Mouse (Mus musculus): ENCODE results near the gene Ift81. TPM values are rescaled to one million over a fixed set of nuclear protein-coding genes. Genes with fewer than 3 reads are reported as not detected.

Gene Ift81
- polyA plus RNA-seq, 1 experiment from 2014 or later: 58.0 TPM

GRCm38 (mm10) chr5:122547810-122548209 lies 66.5 kb downstream of the Ift81 start:
- ATAC-seq: no peak
- H3K27me3 ChIP-seq (replicated peaks; ENCODE audit: control insufficient read depth, insufficient read depth, low read length): no peaks in the 10 kb centered on the region
- no peaks in the 10 kb centered on the region for H3K36me3 ChIP-seq (ENCODE audit: control insufficient read depth, insufficient read depth, low read length)
- H3K4me3 ChIP-seq (ENCODE audit: low read length): no peak overlapping the region
- no peak overlapping the region for H3K4me2 ChIP-seq (ENCODE audit: low read length)
- H3K27ac ChIP-seq (ENCODE audit: low read depth, low read length): no peak overlapping the region
- no peak overlapping the region for H3K9ac ChIP-seq (ENCODE audit: low read depth, low read length)
- H3K9me3 ChIP-seq (ENCODE audit: control insufficient read depth, low read length): no peaks in the 10 kb centered on the region
- H3K4me1 ChIP-seq (ENCODE audit: control insufficient read depth, insufficient read depth, low read depth, low read length): no peaks in the 10 kb centered on the region; the same call in 1 of the 2 replicates
- 64% methylated on average over 6 of the region's 6 CpGs for WGBS

- Histone ChIP-seq H3K9me3 (ENCODE audit: control insufficient read depth, low read length) (no peaks in the 10 kb centered on the region), H3K27me3 (replicated peaks; ENCODE audit: control insufficient read depth, insufficient read depth, low read length) (no peaks in the 10 kb centered on the region), H3K27ac (ENCODE audit: low read depth, low read length) (no peak overlapping the region), H3K4me1 (ENCODE audit: control insufficient read depth, insufficient read depth, low read depth, low read length) (no peaks in the 10 kb centered on the region; the same call in 1 of the 2 replicates), H3K36me3 (ENCODE audit: control insufficient read depth, insufficient read depth, low read length) (no peaks in the 10 kb centered on the region), H3K9ac (ENCODE audit: low read depth, low read length) (no peak overlapping the region), H3K4me2 (ENCODE audit: low read length) (no peak overlapping the region), H3K4me3 (ENCODE audit: low read length) (no peak overlapping the region)
- ATAC-seq: no peak
- WGBS: 60% methylated on average over 7 of the region's 7 CpGs
These were observed 67.0 kb downstream of the Ift81 start for GRCm38 (mm10) chr5:122547251-122547714.

- Histone ChIP-seq H3K9ac (ENCODE audit: low read depth, low read length) (no peak overlapping the region), H3K9me3 (ENCODE audit: control insufficient read depth, low read length) (no peaks in the 10 kb centered on the region), H3K27me3 (replicated peaks; ENCODE audit: control insufficient read depth, insufficient read depth, low read length) (no peaks in the 10 kb centered on the region), H3K4me1 (ENCODE audit: control insufficient read depth, insufficient read depth, low read depth, low read length) (no peaks in the 10 kb centered on the region; the same call in 1 of the 2 replicates), H3K4me3 (ENCODE audit: low read length) (no peak overlapping the region), H3K4me2 (ENCODE audit: low read length) (no peak overlapping the region), H3K27ac (ENCODE audit: low read depth, low read length) (no peak overlapping the region), H3K36me3 (ENCODE audit: control insufficient read depth, insufficient read depth, low read length) (peaks cover 3% of the 10 kb centered on the region; the same call in 1 of the 2 replicates)
- no peak for ATAC-seq
- 92% methylated on average over 6 of the region's 6 CpGs for WGBS
These were observed 70.9 kb downstream of the Ift81 start for GRCm38 (mm10) chr5:122543392-122543791.

- Histone ChIP-seq H3K9me3 (ENCODE audit: control insufficient read depth, low read length) (no peaks in the 10 kb centered on the region), H3K27ac (ENCODE audit: low read depth, low read length) (no peak overlapping the region), H3K4me3 (ENCODE audit: low read length) (no peak overlapping the region), H3K4me2 (ENCODE audit: low read length) (no peak overlapping the region), H3K4me1 (ENCODE audit: control insufficient read depth, insufficient read depth, low read depth, low read length) (no peaks in the 10 kb centered on the region), H3K9ac (ENCODE audit: low read depth, low read length) (no peak overlapping the region), H3K36me3 (ENCODE audit: control insufficient read depth, insufficient read depth, low read length) (peaks cover 3% of the 10 kb centered on the region; the same call in 1 of the 2 replicates), H3K27me3 (replicated peaks; ENCODE audit: control insufficient read depth, insufficient read depth, low read length) (no peaks in the 10 kb centered on the region)
- ATAC-seq: no peak
- 92% methylated on average over 8 of the region's 8 CpGs for WGBS
These were observed 72.4 kb downstream of the Ift81 start for GRCm38 (mm10) chr5:122541871-122542270.

- no peaks in the 10 kb centered on the region for H3K9me3 ChIP-seq (ENCODE audit: control insufficient read depth, low read length)
- WGBS: 92% methylated on average over 11 of the region's 11 CpGs
These were observed 76.2 kb downstream of the Ift81 start for GRCm38 (mm10) chr5:122538077-122538476.

GRCm38 (mm10) chr5:122537654-122538053 lies 76.7 kb downstream of the Ift81 start:
- H3K27me3 ChIP-seq (replicated peaks; ENCODE audit: control insufficient read depth, insufficient read depth, low read length): no peaks in the 10 kb centered on the region
- no peak for ATAC-seq
- WGBS: 98% methylated on average over 5 of the region's 5 CpGs

More at GRCm38 (mm10) chr5:122538077-122538476, 76.2 kb downstream of the Ift81 start:
- Histone ChIP-seq H3K4me2 (ENCODE audit: low read length) (no peak overlapping the region), H3K27ac (ENCODE audit: low read depth, low read length) (no peak overlapping the region), H3K9ac (ENCODE audit: low read depth, low read length) (no peak overlapping the region), H3K4me1 (ENCODE audit: control insufficient read depth, insufficient read depth, low read depth, low read length) (no peaks in the 10 kb centered on the region), H3K36me3 (ENCODE audit: control insufficient read depth, insufficient read depth, low read length) (peaks cover 3% of the 10 kb centered on the region; the same call in 1 of the 2 replicates), H3K4me3 (ENCODE audit: low read length) (no peak overlapping the region), H3K27me3 (replicated peaks; ENCODE audit: control insufficient read depth, insufficient read depth, low read length) (no peaks in the 10 kb centered on the region)
- ATAC-seq: no peak

GRCm38 (mm10) chr5:122533884-122534283 lies 80.4 kb downstream of the Ift81 start:
- no peaks in the 10 kb centered on the region for H3K36me3 ChIP-seq (ENCODE audit: control insufficient read depth, insufficient read depth, low read length)
- H3K9me3 ChIP-seq (ENCODE audit: control insufficient read depth, low read length): no peaks in the 10 kb centered on the region
- WGBS: 67% methylated on average over 8 of the region's 8 CpGs
- no peak for ATAC-seq
- no peak overlapping the region for H3K27ac ChIP-seq (ENCODE audit: low read depth, low read length)
- H3K4me1 ChIP-seq (ENCODE audit: control insufficient read depth, insufficient read depth, low read depth, low read length): peaks cover 3% of the 10 kb centered on the region; the same call in 1 of the 2 replicates
- H3K27me3 ChIP-seq (replicated peaks; ENCODE audit: control insufficient read depth, insufficient read depth, low read length): no peaks in the 10 kb centered on the region
- no peak overlapping the region for H3K4me3 ChIP-seq (ENCODE audit: low read length)
- H3K4me2 ChIP-seq (ENCODE audit: low read length): no peak overlapping the region
- no peak overlapping the region for H3K9ac ChIP-seq (ENCODE audit: low read depth, low read length)

More at GRCm38 (mm10) chr5:122537654-122538053, 76.7 kb downstream of the Ift81 start:
- Histone ChIP-seq H3K9ac (ENCODE audit: low read depth, low read length) (no peak overlapping the region), H3K27ac (ENCODE audit: low read depth, low read length) (no peak overlapping the region), H3K4me2 (ENCODE audit: low read length) (no peak overlapping the region), H3K4me1 (ENCODE audit: control insufficient read depth, insufficient read depth, low read depth, low read length) (no peaks in the 10 kb centered on the region), H3K4me3 (ENCODE audit: low read length) (no peak overlapping the region), H3K9me3 (ENCODE audit: control insufficient read depth, low read length) (no peaks in the 10 kb centered on the region), H3K36me3 (ENCODE audit: control insufficient read depth, insufficient read depth, low read length) (peaks cover 3% of the 10 kb centered on the region; the same call in 1 of the 2 replicates)

- Histone ChIP-seq H3K4me3 (ENCODE audit: low read length) (no peak overlapping the region), H3K36me3 (ENCODE audit: control insufficient read depth, insufficient read depth, low read length) (no peaks in the 10 kb centered on the region), H3K9me3 (ENCODE audit: control insufficient read depth, low read length) (no peaks in the 10 kb centered on the region), H3K4me2 (ENCODE audit: low read length) (no peak overlapping the region), H3K4me1 (ENCODE audit: control insufficient read depth, insufficient read depth, low read depth, low read length) (peaks cover 8% of the 10 kb centered on the region), H3K27me3 (replicated peaks; ENCODE audit: control insufficient read depth, insufficient read depth, low read length) (no peaks in the 10 kb centered on the region), H3K9ac (ENCODE audit: low read depth, low read length) (no peak overlapping the region), H3K27ac (ENCODE audit: low read depth, low read length) (no peak overlapping the region; the same call in 1 of the 2 replicates)
- WGBS: 72% methylated on average over 9 of the region's 9 CpGs
- no peak for ATAC-seq
These were observed 84.3 kb downstream of the Ift81 start for GRCm38 (mm10) chr5:122529913-122530604.

- Histone ChIP-seq H3K36me3 (ENCODE audit: control insufficient read depth, insufficient read depth, low read length) (no peaks in the 10 kb centered on the region), H3K4me2 (ENCODE audit: low read length) (no peak overlapping the region), H3K27ac (ENCODE audit: low read depth, low read length) (peak overlapping the region; percentile 42; the same call in 1 of the 2 replicates), H3K9ac (ENCODE audit: low read depth, low read length) (no peak overlapping the region), H3K4me3 (ENCODE audit: low read length) (no peak overlapping the region), H3K4me1 (ENCODE audit: control insufficient read depth, insufficient read depth, low read depth, low read length) (peaks cover 8% of the 10 kb centered on the region), H3K9me3 (ENCODE audit: control insufficient read depth, low read length) (no peaks in the 10 kb centered on the region), H3K27me3 (replicated peaks; ENCODE audit: control insufficient read depth, insufficient read depth, low read length) (no peaks in the 10 kb centered on the region)
- ATAC-seq: no peak
- 65% methylated on average over 3 of the region's 3 CpGs for WGBS
These were observed 85.0 kb downstream of the Ift81 start for GRCm38 (mm10) chr5:122529316-122529715.
